Mouse (Mus musculus) liver, embryonic 13.5 days (tissue): ENCODE results near the gene Fbxo17. TPM values are rescaled to one million over a fixed set of nuclear protein-coding genes. Genes with fewer than 3 reads are reported as not detected.
A peak's percentile ranks its signal among the peaks of the same experiment; 100 is the strongest.

ENCODE experiments used
- ATAC-seq: fragments of 200-750 bp; cut with Nextera tagmentation; 2 replicates; pipeline ENCODE4 v1.8.0; 2017; ENCODE audit warnings: low read depth, mild to moderate bottlenecking, moderate number of reproducible peaks, moderate library complexity
- DNase-seq: peaks from one replicate; pipeline ENCODE4 v3.0.0; 2022
- H3K27ac ChIP-seq: fragments of 300-500 bp; sonication (generic); 2 replicates; pipeline ENCODE4 v1.5.1; 2015; ENCODE audit warnings: moderate library complexity, mild to moderate bottlenecking, inconsistent platforms
- H3K27me3 ChIP-seq: fragments of 300-500 bp; sonication (generic); 2 replicates; pipeline ENCODE4 v1.6.1; 2015; ENCODE audit warnings: mild to moderate bottlenecking, inconsistent platforms
- H3K36me3 ChIP-seq: fragments of 300-500 bp; sonication (generic); 2 replicates; pipeline ENCODE4 v1.6.1; 2015; ENCODE audit warnings: mild to moderate bottlenecking, inconsistent platforms
- H3K4me1 ChIP-seq: fragments of 300-500 bp; sonication (generic); replicated peaks from 2 replicates; pipeline ENCODE4 v1.6.1; 2015; ENCODE audit warnings: inconsistent platforms
- H3K4me2 ChIP-seq: fragments of 300-500 bp; sonication (generic); 2 replicates; pipeline ENCODE4 v1.6.1; 2015; ENCODE audit warnings: inconsistent platforms, mild to moderate bottlenecking, moderate library complexity
- H3K4me3 ChIP-seq: fragments of 300-500 bp; sonication (generic); replicated peaks from 2 replicates; pipeline ENCODE4 v1.5.1; 2015; ENCODE audit warnings: mild to moderate bottlenecking, inconsistent platforms
- H3K9ac ChIP-seq: fragments of 300-500 bp; sonication (generic); 2 replicates; pipeline ENCODE4 v1.6.1; 2015; ENCODE audit warnings: mild to moderate bottlenecking, inconsistent platforms
- H3K9me3 ChIP-seq: fragments of 300-500 bp; sonication (generic); replicated peaks from 2 replicates; pipeline ENCODE4 v1.6.1; 2016; ENCODE audit warnings: inconsistent platforms
- WGBS: fragments of 180-500 bp; shearing (Covaris S2); methylation state at CpG from one replicate; pipeline ENCODE4 v1.1.7; 2015; ENCODE audit not compliant: insufficient replicate concordance; 5-methylcytosine and 5-hydroxymethylcytosine counted together
- polyA plus RNA-seq: library from polyadenylated mRNA; unstranded; fragments of >200 nt; fragmentation: Nextera tagmentation; extraction: Ambion mirVana; gene quantifications from 2 replicates; pipeline ENCODE4 v1.2.1, GENCODE M21; 2015

Gene Fbxo17
- polyA plus RNA-seq, 1 experiment from 2014 or later, result 1.8 TPM

DNA sequence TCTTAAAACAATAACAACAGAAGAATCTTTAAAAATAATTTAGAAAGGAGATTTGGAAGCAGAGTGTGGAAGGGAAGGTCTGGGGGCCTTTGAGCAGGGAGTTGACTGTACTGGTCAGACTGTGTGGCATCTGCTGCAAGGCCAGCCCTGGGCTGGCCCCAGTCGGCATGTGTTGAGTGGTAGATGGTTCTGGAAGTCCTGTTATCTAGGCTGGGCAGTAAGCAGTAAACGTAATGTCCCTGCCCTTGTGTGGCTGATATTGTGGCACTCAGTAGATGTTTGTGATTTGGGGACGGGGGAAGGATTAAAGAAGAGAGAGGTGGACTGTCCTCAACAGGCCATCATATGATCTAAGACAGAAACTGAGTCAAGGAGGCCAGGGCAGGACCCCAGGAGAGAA lies 53.7 kb downstream of the Fbxo17 start:
- peak overlapping the region; percentile 23; the same call in 1 of the 2 replicates for H3K27ac ChIP-seq
- H3K9ac ChIP-seq, result peak overlapping the region; percentile 26; the same call in 1 of the 2 replicates
- H3K36me3 ChIP-seq, result no peaks in the 10 kb centered on the region
- 0 out of 2 replicates have a peak overlapping the region, but pooled peaks have one; percentile 14 for H3K4me2 ChIP-seq
- no peak overlapping the region for H3K4me3 ChIP-seq
- DNase-seq (peak; percentile 45), ATAC-seq (peak; percentile 19; the same call in 1 of the 2 replicates)
- no peaks in the 10 kb centered on the region for H3K27me3 ChIP-seq
- H3K4me1 ChIP-seq, result peaks cover 52% of the 10 kb centered on the region
- WGBS, result 23% methylated on average over 3 of the region's 3 CpGs
- no peaks in the 10 kb centered on the region for H3K9me3 ChIP-seq

DNA sequence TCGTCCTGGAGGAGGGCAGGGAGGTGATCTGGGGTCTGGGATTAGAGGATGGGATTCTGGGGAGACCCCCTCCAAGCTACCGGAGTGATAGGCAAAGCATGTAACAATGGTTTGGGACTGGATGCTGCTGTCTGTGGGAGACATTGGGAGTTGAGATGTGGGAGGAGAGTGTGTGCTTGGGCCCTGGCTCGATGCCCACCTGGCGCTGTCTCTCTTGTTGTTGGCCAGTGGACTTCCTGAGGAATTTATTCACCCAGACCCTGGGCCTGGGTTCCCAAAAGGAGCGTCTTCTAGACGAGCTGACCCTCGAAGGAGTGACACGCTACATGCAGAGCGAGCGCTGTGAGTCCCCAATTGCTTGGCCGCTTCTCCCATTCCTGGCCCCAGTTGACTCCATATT lies 55.3 kb downstream of the Fbxo17 start:
- peaks cover 45% of the 10 kb centered on the region for H3K4me1 ChIP-seq
- peaks cover 3% of the 10 kb centered on the region; the same call in 1 of the 2 replicates for H3K36me3 ChIP-seq
- no peaks in the 10 kb centered on the region for H3K27me3 ChIP-seq
- WGBS, result 82% methylated on average over 11 of the region's 11 CpGs
- no peaks in the 10 kb centered on the region for H3K9me3 ChIP-seq
- DNase-seq (no peak), ATAC-seq (no peak)
- H3K4me3 ChIP-seq, result no peak overlapping the region
- H3K27ac ChIP-seq, result no peak overlapping the region
- H3K9ac ChIP-seq, result no peak overlapping the region
- no peak overlapping the region for H3K4me2 ChIP-seq

DNA sequence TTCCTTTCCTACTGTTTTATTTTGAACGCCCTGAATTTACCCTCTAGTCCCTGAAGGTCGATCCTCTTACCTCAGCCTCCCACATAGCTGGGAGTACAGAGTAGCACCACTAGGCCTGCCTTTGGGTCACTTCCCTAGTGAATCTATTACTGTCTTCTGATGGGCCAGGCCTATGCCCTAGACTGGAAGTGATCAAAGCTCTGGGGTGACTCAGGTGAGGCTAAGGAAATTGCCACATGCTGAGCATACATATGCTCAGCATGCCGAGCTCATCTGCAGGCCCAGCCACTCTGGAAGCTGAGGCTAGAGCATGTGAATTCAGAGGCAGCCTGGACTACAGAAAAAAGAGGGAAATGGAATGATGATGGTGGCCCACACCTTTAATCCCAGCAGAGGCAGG lies 56.6 kb downstream of the Fbxo17 start:
- Histone ChIP-seq H3K4me3 (no peak overlapping the region), H3K4me1 (peaks cover 32% of the 10 kb centered on the region), H3K27me3 (no peaks in the 10 kb centered on the region), H3K27ac (no peak overlapping the region), H3K36me3 (peaks cover 7% of the 10 kb centered on the region; the same call in 1 of the 2 replicates), H3K4me2 (no peak overlapping the region), H3K9me3 (no peaks in the 10 kb centered on the region), H3K9ac (no peak overlapping the region)
- ATAC-seq, result no peak
- 74% methylated on average over 3 of the region's 3 CpGs for WGBS
- no peak for DNase-seq

GRCm38 (mm10) chr7:28774164-28774563 lies 57.6 kb downstream of the Fbxo17 start:
- peaks cover 7% of the 10 kb centered on the region; the same call in 1 of the 2 replicates for H3K36me3 ChIP-seq
- ATAC-seq, result no peak
- H3K27ac ChIP-seq, result no peak overlapping the region
- 78% methylated on average over 12 of the region's 12 CpGs for WGBS
- no peaks in the 10 kb centered on the region for H3K9me3 ChIP-seq
- no peak overlapping the region for H3K9ac ChIP-seq
- H3K4me1 ChIP-seq, result peaks cover 22% of the 10 kb centered on the region
- no peak overlapping the region for H3K4me3 ChIP-seq
- no peak for DNase-seq
- H3K27me3 ChIP-seq, result no peaks in the 10 kb centered on the region
- H3K4me2 ChIP-seq, result no peak overlapping the region

- Histone ChIP-seq H3K9ac (no peak overlapping the region), H3K9me3 (no peaks in the 10 kb centered on the region), H3K27ac (no peak overlapping the region), H3K4me3 (no peak overlapping the region), H3K36me3 (peaks cover 7% of the 10 kb centered on the region; the same call in 1 of the 2 replicates), H3K4me2 (no peak overlapping the region), H3K27me3 (no peaks in the 10 kb centered on the region), H3K4me1 (peaks cover 14% of the 10 kb centered on the region)
- no peak for ATAC-seq
- WGBS, result 84% methylated on average over 7 of the region's 7 CpGs
- no peak for DNase-seq
Measured at GRCm38 (mm10) chr7:28775129-28775528, 58.5 kb downstream of the Fbxo17 start.

- peaks cover 13% of the 10 kb centered on the region for H3K36me3 ChIP-seq
- DNase-seq (no peak), ATAC-seq (no peak)
- H3K27ac ChIP-seq, result no peak overlapping the region
- H3K4me2 ChIP-seq, result no peak overlapping the region
- no peaks in the 10 kb centered on the region for H3K27me3 ChIP-seq
- no peak overlapping the region for H3K9ac ChIP-seq
- H3K9me3 ChIP-seq, result no peaks in the 10 kb centered on the region
- WGBS, result 74% methylated on average over 9 of the region's 9 CpGs
- no peak overlapping the region for H3K4me3 ChIP-seq
- H3K4me1 ChIP-seq, result peaks cover 16% of the 10 kb centered on the region
Measured at GRCm38 (mm10) chr7:28778825-28779224, 62.2 kb downstream of the Fbxo17 start.

- ATAC-seq (peak; percentile 76), DNase-seq (peak; percentile 77)
- H3K4me3 ChIP-seq, result no peak overlapping the region
- H3K4me1 ChIP-seq, result peaks cover 16% of the 10 kb centered on the region
- no peak overlapping the region for H3K27ac ChIP-seq
- H3K9me3 ChIP-seq, result no peaks in the 10 kb centered on the region
- no peak overlapping the region for H3K4me2 ChIP-seq
- 0 out of 2 replicates have a peak overlapping the region, but pooled peaks have one; percentile 3 for H3K9ac ChIP-seq
- WGBS, result 41% methylated on average over 6 of the region's 6 CpGs
- H3K27me3 ChIP-seq, result no peaks in the 10 kb centered on the region
- peaks cover 13% of the 10 kb centered on the region for H3K36me3 ChIP-seq
Measured at GRCm38 (mm10) chr7:28780067-28780658, 63.6 kb downstream of the Fbxo17 start.

DNA sequence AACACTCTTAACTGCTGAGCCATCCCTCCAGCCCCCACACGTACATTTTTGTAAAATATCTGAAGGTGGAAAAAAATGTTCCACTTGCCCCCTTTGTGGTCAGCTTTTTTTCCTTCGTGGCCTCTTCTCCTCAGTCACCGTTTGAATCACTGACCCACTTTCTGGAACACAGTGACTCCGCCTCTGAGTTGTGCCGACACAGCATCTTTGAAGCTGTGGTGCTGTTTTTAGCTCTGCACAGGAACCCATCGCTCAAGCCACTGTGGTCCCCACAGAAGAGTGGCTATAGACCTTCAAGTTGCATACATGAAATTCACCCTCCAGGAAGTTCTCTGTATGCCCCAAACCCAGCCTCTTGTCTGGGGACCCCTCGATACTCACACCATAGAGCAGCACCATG lies 64.3 kb downstream of the Fbxo17 start:
- DNase-seq, result no peak
- H3K27me3 ChIP-seq, result no peaks in the 10 kb centered on the region
- 62% methylated on average over 7 of the region's 7 CpGs for WGBS
- peaks cover 13% of the 10 kb centered on the region for H3K36me3 ChIP-seq
- no peak overlapping the region for H3K4me3 ChIP-seq
- H3K9me3 ChIP-seq, result no peaks in the 10 kb centered on the region
- no peak overlapping the region; the same call in 1 of the 2 replicates for H3K27ac ChIP-seq
- H3K4me1 ChIP-seq, result peaks cover 16% of the 10 kb centered on the region
- ATAC-seq, result no peak
- no peak overlapping the region for H3K9ac ChIP-seq
- H3K4me2 ChIP-seq, result no peak overlapping the region

- H3K4me1 ChIP-seq, result peaks cover 16% of the 10 kb centered on the region
- H3K4me2 ChIP-seq, result no peak overlapping the region
- no peak overlapping the region for H3K27ac ChIP-seq
- ATAC-seq (no peak), DNase-seq (no peak)
- no peaks in the 10 kb centered on the region for H3K27me3 ChIP-seq
- 66% methylated on average over 8 of the region's 8 CpGs for WGBS
- H3K9ac ChIP-seq, result no peak overlapping the region
- H3K4me3 ChIP-seq, result no peak overlapping the region
- H3K36me3 ChIP-seq, result peaks cover 13% of the 10 kb centered on the region
- H3K9me3 ChIP-seq, result no peaks in the 10 kb centered on the region
Measured at GRCm38 (mm10) chr7:28781261-28781663, 64.7 kb downstream of the Fbxo17 start.

- no peak for ATAC-seq
- Histone ChIP-seq H3K9ac (no peak overlapping the region), H3K4me3 (no peak overlapping the region), H3K4me1 (peaks cover 26% of the 10 kb centered on the region), H3K36me3 (peaks cover 5% of the 10 kb centered on the region; the same call in 1 of the 2 replicates), H3K27me3 (no peaks in the 10 kb centered on the region), H3K27ac (no peak overlapping the region), H3K9me3 (no peaks in the 10 kb centered on the region), H3K4me2 (no peak overlapping the region)
- no peak for DNase-seq
- 70% methylated on average over 5 of the region's 5 CpGs for WGBS
Measured at GRCm38 (mm10) chr7:28785161-28785560, 68.6 kb downstream of the Fbxo17 start.
